Mouse (Mus musculus) left cerebral cortex, adult 18-20 months (tissue): ENCODE data around the gene Flot2. TPM values are rescaled to one million over a fixed set of nuclear protein-coding genes. Genes with fewer than 3 reads are reported as not detected.

Experiments used
- DNase-seq, 2 experiments: peaks; one replicate each; pipeline ENCODE4 v3.0.0; 2021 to 2022; ENCODE audit warnings: low spot score in 2 of 2, mixed read lengths in 1 of 2
- microRNA-seq, 2 experiments: library from miRNA; unstranded; fragments of <30 nt; microRNA quantifications; one replicate each; pipeline ENCODE4 v1.2.0; 2021
- total RNA-seq, 2 experiments: library from RNA; stranded (reverse); gene quantifications; 2 replicates each; pipeline ENCODE4 v1.2.3; 2021

Gene Flot2
- total RNA-seq, 2 experiments from 2014 or later, result 93.0 to 93.2 TPM

GRCm38 (mm10) chr11:78100746-78101145 lies 63.0 kb downstream of the Flot2 start:
- no peak for DNase-seq

GRCm38 (mm10) chr11:78102142-78102541 lies 64.4 kb downstream of the Flot2 start:
- DNase-seq, result no peak

GRCm38 (mm10) chr11:78102958-78103747 lies 65.4 kb downstream of the Flot2 start:
- DNase-seq, result no peak

- DNase-seq, result no peak
Observed at GRCm38 (mm10) chr11:78104501-78104900, 66.8 kb downstream of the Flot2 start.

Small RNAs within 50 kb of the gene (microRNA-seq; reads per million reads assigned to microRNA genes)
- 19.1 to 35.1 reads per million in 2 experiments for gene Mir144
- 0 reads per million in 2 experiments for gene Mir451a
- 0 reads per million in 2 experiments for gene Mir451b

Other genes starting within 250 kb of the Flot2 start
- gene Pipox, start 143.8 kb upstream of the Flot2 start, total RNA-seq, result 1 to 10 TPM in 1 of 2 experiments, under 1 TPM in 1; 0.81 to 1.2 TPM
- 100 to 1,000 TPM; 145 to 154 TPM for gene Sez6, start 107.1 kb upstream of the Flot2 start, total RNA-seq
- 10 to 100 TPM; 51.6 to 54.0 TPM for gene Phf12, start 55.2 kb upstream of the Flot2 start, total RNA-seq
- gene Dhrs13, start 5.7 kb upstream of the Flot2 start, total RNA-seq, result 1 to 10 TPM; 5.1 to 6.9 TPM
- gene Eral1, start 42.5 kb downstream of the Flot2 start, total RNA-seq, result 10 to 100 TPM; 18.4 to 19.0 TPM
- gene Fam222b, start 56.7 kb downstream of the Flot2 start, total RNA-seq, result 10 to 100 TPM; 29.5 to 30.0 TPM
- gene Traf4, start 127.7 kb downstream of the Flot2 start, total RNA-seq, result 1 to 10 TPM; 9.7 TPM
- gene Nek8, start 138.7 kb downstream of the Flot2 start, total RNA-seq, result 1 to 10 TPM; 3.2 to 3.5 TPM
- gene Tlcd1, start 138.8 kb downstream of the Flot2 start, total RNA-seq, result 10 to 100 TPM; 25.3 to 33.8 TPM
- 100 to 1,000 TPM; 729 to 741 TPM for gene Rpl23a, start 145.7 kb downstream of the Flot2 start, total RNA-seq
- gene Rab34, start 150.5 kb downstream of the Flot2 start, total RNA-seq, result 10 to 100 TPM; 15.2 to 18.0 TPM
- gene Proca1, start 155.5 kb downstream of the Flot2 start, total RNA-seq, result 1 to 10 TPM; 5.7 to 6.3 TPM
- 10 to 100 TPM; 65.2 to 68.1 TPM for gene Sdf2, start 207.8 kb downstream of the Flot2 start, total RNA-seq
- gene Supt6, start 208.1 kb downstream of the Flot2 start, total RNA-seq, result 10 to 100 TPM; 93.8 to 96.5 TPM
- gene 2610507B11Rik, start 223.8 kb downstream of the Flot2 start, total RNA-seq, result 100 to 1,000 TPM; 165 to 170 TPM